Comparison of ENCODE assay signal across 8 mouse cellular contexts in the genomic region with DNA sequence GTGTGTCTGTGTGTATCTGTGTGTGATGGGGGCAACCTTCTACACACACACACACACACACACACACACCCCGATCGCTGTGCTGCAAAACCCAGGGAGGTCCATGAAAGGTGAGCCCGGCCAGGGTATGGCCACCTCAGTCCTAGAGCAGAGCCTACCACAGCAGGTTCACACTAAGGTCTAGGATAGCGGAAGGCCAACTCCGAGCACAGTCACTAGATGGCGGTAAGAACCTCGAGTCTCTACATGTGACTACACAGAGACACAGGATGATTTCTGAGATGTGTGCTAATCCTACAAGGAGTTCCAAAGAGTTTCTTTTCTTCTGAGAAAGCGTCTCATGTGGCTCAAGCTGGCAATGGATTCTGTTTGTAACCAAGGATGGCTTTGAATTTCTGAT. TPM values are rescaled to one million over a fixed set of nuclear protein-coding genes. Genes with fewer than 3 reads are reported as not detected.
DNase-seq lines count a peak whose midpoint lies in the region; ATAC-seq and TF ChIP-seq lines count a peak whose summit lies in the region.

No protein-coding gene starts in this region.

- H3K4me3 ChIP-seq in E14TG2a.4 (replicated peaks; ENCODE audit: low read length): no peak overlapping the region
- no peak overlapping the region for H3K4me3 ChIP-seq in gastrocnemius, adult 2 months
- H3K4me3 ChIP-seq in midbrain, embryonic 13.5 days (replicated peaks): no peak overlapping the region

- ATAC-seq in midbrain, embryonic 13.5 days: peak; percentile 51; the same call in 1 of the 2 replicates

- no peaks in the 10 kb centered on the region for H3K27me3 ChIP-seq in E14TG2a.4 (ENCODE audit: insufficient read depth, low read length)
- no peaks in the 10 kb centered on the region for H3K27me3 ChIP-seq in midbrain, embryonic 13.5 days

- H3K4me2 ChIP-seq in midbrain, embryonic 13.5 days (replicated peaks): no peak overlapping the region

- H3K27ac ChIP-seq in gastrocnemius, adult 2 months: no peak overlapping the region
- no peak overlapping the region for H3K27ac ChIP-seq in midbrain, embryonic 13.5 days

- 48% methylated on average over 8 of the region's 8 CpGs for WGBS in midbrain, embryonic 13.5 days

- H3K9ac ChIP-seq in midbrain, embryonic 13.5 days (replicated peaks): no peak overlapping the region

- intact Hi-C loops in gastrocnemius, adult 2 months (cut with DNase I): loop anchor here (10.0 kb wide), 1 partner anchor 233 kb away; no protein-coding TSS in a partner anchor

- peak; percentile 47 for TF ChIP-seq CTCF in E14TG2a.4 (conservative IDR thresholded peaks at IDR 0.05; ENCODE audit: low read length)
- peak; percentile 72 for TF ChIP-seq CTCF in gastrocnemius, adult 2 months (IDR thresholded peaks at IDR 0.05)

- H3K36me3 ChIP-seq in E14TG2a.4 (ENCODE audit: insufficient read depth, low read length): no peaks in the 10 kb centered on the region
- no peaks in the 10 kb centered on the region for H3K36me3 ChIP-seq in midbrain, embryonic 13.5 days

- peak; percentile 60 for DNase-seq in layer of hippocampus, adult 11-12 months (ENCODE audit: low spot score)
- no peak for DNase-seq in layer of hippocampus, adult 8-10 months (ENCODE audit: low spot score in 2 of 2)
- peak; percentile 79 for DNase-seq in adrenal gland, postnatal 14 days
- DNase-seq in gastrocnemius, adult 2 months: peak; percentile 74
- DNase-seq in kidney, postnatal 25 days: peak; percentile 61 to 74
- no peak for DNase-seq in layer of hippocampus, postnatal 36 days

- no peaks in the 10 kb centered on the region for H3K9me3 ChIP-seq in E14TG2a.4 (ENCODE audit: low read length)
- H3K9me3 ChIP-seq in midbrain, embryonic 13.5 days: no peaks in the 10 kb centered on the region

- H3K4me1 ChIP-seq in E14TG2a.4 (replicated peaks; ENCODE audit: low read depth, low read length): peaks cover 27% of the 10 kb centered on the region
- no peaks in the 10 kb centered on the region; the same call in 1 of the 2 replicates for H3K4me1 ChIP-seq in midbrain, embryonic 13.5 days (replicated peaks)

RNA-seq across cellular contexts. Expression of gene Car5a, which starts 17.4 kb away (rescaled TPM):
- under 1 TPM in 1 of 4 experiments, not detected in 3; 0.41 TPM for total RNA-seq in layer of hippocampus, adult 8-10 months (2022)
- total RNA-seq in adrenal gland, postnatal 14 days (2021): 0.30 and 6.4 TPM in 2 replicates
- total RNA-seq in gastrocnemius, adult 2 months (2021): not detected
- 0.12 and 0.53 TPM in 2 replicates for polyA plus RNA-seq in midbrain, embryonic 13.5 days (2015; fragmentation: Nextera tagmentation; extraction: Ambion mirVana)
- total RNA-seq in layer of hippocampus, postnatal 36 days (2021): not detected

RNA-seq across cellular contexts. Expression of gene Slc7a5, which starts 19.8 kb away (rescaled TPM):
- 10 to 100 TPM; 52.0 to 66.6 (median 61.8) TPM for total RNA-seq in layer of hippocampus, adult 8-10 months (2022)
- 41.4 and 46.8 TPM in 2 replicates for total RNA-seq in adrenal gland, postnatal 14 days (2021)
- total RNA-seq in gastrocnemius, adult 2 months (2021): 1 to 10 TPM; 1.0 to 1.3 TPM
- polyA plus RNA-seq in midbrain, embryonic 13.5 days (2015; fragmentation: Nextera tagmentation; extraction: Ambion mirVana): 34.2 and 37.3 TPM in 2 replicates
- 10 to 100 TPM; 60.2 to 70.4 TPM for total RNA-seq in layer of hippocampus, postnatal 36 days (2021)

RNA-seq across cellular contexts. Expression of gene Banp, which starts 22.2 kb away (rescaled TPM):
- total RNA-seq in layer of hippocampus, adult 8-10 months (2022): 10 to 100 TPM; 25.1 to 66.1 (median 45.2) TPM
- total RNA-seq in adrenal gland, postnatal 14 days (2021): 30.4 and 31.2 TPM in 2 replicates
- 10 to 100 TPM in 1 of 2 experiments, 1 to 10 TPM in 1; 8.8 to 18.7 TPM for total RNA-seq in gastrocnemius, adult 2 months (2021)
- polyA plus RNA-seq in midbrain, embryonic 13.5 days (2015; fragmentation: Nextera tagmentation; extraction: Ambion mirVana): 59.0 and 62.4 TPM in 2 replicates
- 10 to 100 TPM; 55.5 to 73.5 TPM for total RNA-seq in layer of hippocampus, postnatal 36 days (2021)

Comparison
In these comparisons a context has a peak if more than half of its experiments do, and no peak if none do; other contexts are left out.
1. DNase-seq: peak in layer of hippocampus, adult 11-12 months (single experiment), adrenal gland, postnatal 14 days (single experiment), gastrocnemius, adult 2 months (single experiment) and kidney, postnatal 25 days (2 of 2); none in layer of hippocampus, adult 8-10 months (0 of 2) and layer of hippocampus, postnatal 36 days (0 of 2).
2. RNA of gene Slc7a5, which starts 19.8 kb away (total RNA-seq): 60.2 to 70.4 TPM in layer of hippocampus, postnatal 36 days, 52.0 to 66.6 TPM in layer of hippocampus, adult 8-10 months and 41.4 to 46.8 TPM in adrenal gland, postnatal 14 days; 1.0 to 1.3 TPM in gastrocnemius, adult 2 months; every median in the first group is over 10 times any median in the second.